Mouse (Mus musculus) olfactory bulb, adult 2 months (tissue): ENCODE results near the gene Desi1.

Experiments
- CTCF ChIP-seq: fragments of 200-500 bp; IDR thresholded peaks from 2 replicates; pipeline ENCODE4 v1.5.1; 2012; ENCODE audit warnings: low read depth, mild to moderate bottlenecking, low read length, moderate library complexity; ENCODE audit not compliant: insufficient read depth
- POLR2A ChIP-seq: fragments of 200-500 bp; IDR thresholded peaks from 2 replicates; pipeline ENCODE4 v1.6.1; 2012; ENCODE audit warnings: mild to moderate bottlenecking, low read depth, low read length, moderate library complexity; ENCODE audit not compliant: insufficient read depth

DNA sequence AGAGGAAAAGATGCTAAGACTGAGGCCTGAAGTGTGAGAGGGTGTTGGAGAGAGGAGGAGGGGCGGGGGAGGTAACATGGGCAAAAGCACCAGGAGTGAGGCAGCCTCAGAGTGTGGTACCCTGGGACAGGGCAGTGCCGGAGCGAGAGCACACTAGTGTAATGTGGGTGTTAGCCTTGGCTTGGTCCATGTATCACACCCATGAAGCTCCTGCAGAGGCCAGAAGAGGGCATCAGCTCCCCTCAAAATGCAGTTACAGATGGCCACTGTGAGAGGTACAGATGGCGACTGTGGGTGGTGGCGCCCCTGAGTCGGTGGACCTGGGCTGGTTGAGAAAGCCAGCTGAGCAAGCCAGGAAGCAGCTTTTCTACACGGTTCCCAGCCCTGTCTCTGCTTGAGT, 47.5 kb upstream of the Desi1 start:
- TF ChIP-seq CTCF (peak; percentile 47; the same call in 1 of the 2 replicates), POLR2A (no peak)
